Mouse (Mus musculus): Measurements from ENCODE around the gene Mtor. TPM values are rescaled to one million over a fixed set of nuclear protein-coding genes. Genes with fewer than 3 reads are reported as not detected.

Mtor gene
- total RNA-seq, 4 experiments from 2014 or later = 85.6 to 96.1 (median 92.3) TPM

GRCm38 (mm10) chr4:148441931-148442330, 6.5 kb upstream of the Mtor start:
- DNase-seq (ENCODE audit: low spot score in 2 of 2) = no peak

GRCm38 (mm10) chr4:148442598-148442997, 5.8 kb upstream of the Mtor start:
- no peak for DNase-seq (ENCODE audit: low spot score in 2 of 2)

GRCm38 (mm10) chr4:148444250-148444967, 4.0 kb upstream of the Mtor start, which contains the start of gene Ubiad1:
Ubiad1 (minus strand) TSS chr4:148444771.
- peak; percentile 58 to 62 for DNase-seq (ENCODE audit: low spot score in 2 of 2)

- peak in 1 of 2 experiments; percentile 15 for DNase-seq (ENCODE audit: low spot score in 2 of 2)
Observed at GRCm38 (mm10) chr4:148448853-148449245, 438 bp downstream of the Mtor start.

- DNase-seq (ENCODE audit: low spot score in 2 of 2) = no peak
Observed at GRCm38 (mm10) chr4:148453707-148454106, 5.3 kb downstream of the Mtor start.

GRCm38 (mm10) chr4:148455477-148456025, 7.1 kb downstream of the Mtor start:
- DNase-seq (ENCODE audit: low spot score in 2 of 2) = no peak

- no peak for DNase-seq (ENCODE audit: low spot score in 2 of 2)
Observed at GRCm38 (mm10) chr4:148460656-148461284, 12.4 kb downstream of the Mtor start.

GRCm38 (mm10) chr4:148461772-148462171, 13.4 kb downstream of the Mtor start:
- no peak for DNase-seq (ENCODE audit: low spot score in 2 of 2)

GRCm38 (mm10) chr4:148462717-148463116, 14.3 kb downstream of the Mtor start:
- DNase-seq (ENCODE audit: low spot score in 2 of 2) = no peak

GRCm38 (mm10) chr4:148463208-148463960, 15.0 kb downstream of the Mtor start:
- no peak for DNase-seq (ENCODE audit: low spot score in 2 of 2)

GRCm38 (mm10) chr4:148464301-148464700, 15.9 kb downstream of the Mtor start:
- DNase-seq (ENCODE audit: low spot score in 2 of 2) = no peak

- peak in 1 of 2 experiments; percentile 33 for DNase-seq (ENCODE audit: low spot score in 2 of 2)
Observed at GRCm38 (mm10) chr4:148464869-148465268, 16.5 kb downstream of the Mtor start.

- peak in 1 of 2 experiments; percentile 47 for DNase-seq (ENCODE audit: low spot score in 2 of 2)
Observed at GRCm38 (mm10) chr4:148466511-148467079, 18.2 kb downstream of the Mtor start.

- DNase-seq (ENCODE audit: low spot score in 2 of 2) = no peak
Observed at GRCm38 (mm10) chr4:148468396-148468795, 20.0 kb downstream of the Mtor start.

GRCm38 (mm10) chr4:148469487-148470252, 21.3 kb downstream of the Mtor start:
- no peak for DNase-seq (ENCODE audit: low spot score in 2 of 2)

- DNase-seq (ENCODE audit: low spot score in 2 of 2) = no peak
Observed at GRCm38 (mm10) chr4:148471363-148471806, 23.0 kb downstream of the Mtor start.

GRCm38 (mm10) chr4:148472436-148473174, 24.2 kb downstream of the Mtor start:
- DNase-seq (ENCODE audit: low spot score in 2 of 2) = no peak

GRCm38 (mm10) chr4:148473496-148473895, 25.1 kb downstream of the Mtor start:
- no peak for DNase-seq (ENCODE audit: low spot score in 2 of 2)

GRCm38 (mm10) chr4:148480245-148480644, 31.8 kb downstream of the Mtor start:
- no peak for DNase-seq (ENCODE audit: low spot score in 2 of 2)
